Mouse (Mus musculus): Measurements from ENCODE around the gene Spats1.

Spats1 gene

DNA sequence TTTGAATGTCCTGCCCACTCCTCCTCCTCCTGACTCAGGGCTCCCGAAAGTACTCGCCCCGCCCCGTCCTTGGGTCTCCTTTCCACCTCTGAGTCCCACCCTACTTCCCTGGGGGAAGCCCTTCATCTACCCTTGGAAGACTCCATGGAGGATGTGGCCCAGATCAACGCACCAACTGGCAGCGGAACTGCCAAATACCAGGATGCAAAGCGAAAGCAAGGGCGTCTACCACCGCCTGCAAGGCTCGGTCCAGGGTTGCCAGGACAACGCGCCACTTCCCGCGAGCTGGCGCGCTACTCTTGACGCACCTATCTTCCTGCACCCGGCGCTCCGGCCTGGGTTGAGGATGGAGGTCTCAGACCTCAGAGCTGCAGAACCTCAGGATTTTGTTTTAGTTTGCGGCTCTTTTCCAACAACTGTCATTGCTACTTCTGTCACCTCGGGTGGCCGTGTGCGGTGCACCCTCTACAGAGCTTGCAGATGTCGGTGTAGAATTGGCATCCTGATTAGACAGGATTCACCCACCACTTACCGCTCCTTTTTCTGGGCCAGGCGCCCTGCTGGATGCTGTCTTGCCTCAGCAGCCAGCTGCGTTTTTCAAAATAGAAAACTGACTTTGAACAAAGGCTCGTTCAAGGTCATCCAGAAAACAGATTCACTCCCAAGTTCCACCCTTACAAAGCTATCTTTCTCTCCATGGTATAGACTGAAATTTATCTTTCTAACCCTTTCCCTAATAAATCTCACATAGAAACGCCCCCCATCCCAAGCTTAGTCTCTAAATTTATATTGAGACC lies at the start of gene Spats1:
Gene Spats1 (minus strand): TSS at position 747 of the 797 bp plus-strand sequence.
- DNase-seq: peak; percentile 85 to 86

DNA sequence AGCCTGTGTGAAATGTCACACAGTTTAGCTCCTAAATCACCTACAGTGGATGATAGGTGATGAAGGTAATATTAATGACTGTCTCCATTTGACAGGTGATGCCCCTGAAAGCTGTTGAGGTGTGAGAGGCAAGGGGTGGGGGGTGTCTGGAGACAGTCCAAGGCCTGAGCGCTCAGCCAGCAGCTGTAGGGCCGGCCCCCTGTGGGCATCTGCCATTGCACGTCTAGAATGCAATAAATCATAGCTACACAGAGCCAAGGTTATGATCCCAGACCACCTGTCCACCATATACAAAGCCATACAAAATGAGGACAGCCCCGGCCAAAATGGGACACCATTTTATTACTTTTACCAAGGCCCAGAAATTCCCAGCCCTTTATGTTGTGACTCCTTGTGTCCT lies 49.7 kb upstream of the Spats1 start:
- peak; percentile 72 to 79 for DNase-seq

DNA sequence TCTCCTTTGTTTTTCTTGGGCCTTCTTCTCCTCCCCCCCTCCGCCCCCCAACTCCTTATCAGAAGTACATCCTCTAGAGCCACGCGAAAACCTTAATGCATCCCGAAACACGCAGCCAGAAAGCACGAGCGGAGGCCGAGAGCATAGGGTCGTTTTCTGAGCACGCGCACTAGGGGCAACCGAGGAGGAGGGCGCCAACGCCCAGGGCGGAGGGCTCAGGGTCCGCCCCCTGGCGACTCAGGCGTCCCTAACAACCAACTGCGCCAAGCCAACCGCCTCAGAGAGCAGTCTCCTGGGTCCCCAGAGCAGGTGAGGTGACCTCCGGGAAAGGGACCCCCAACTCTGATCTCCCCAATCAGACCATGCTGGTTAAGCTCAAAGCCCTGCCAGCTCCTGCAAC lies 48.0 kb upstream of the Spats1 start, which contains the start of gene Tcte1:
Gene Tcte1 (plus strand): TSS at position 172 of the 400 bp plus-strand sequence.
- peak; percentile 56 to 63 for DNase-seq

DNA sequence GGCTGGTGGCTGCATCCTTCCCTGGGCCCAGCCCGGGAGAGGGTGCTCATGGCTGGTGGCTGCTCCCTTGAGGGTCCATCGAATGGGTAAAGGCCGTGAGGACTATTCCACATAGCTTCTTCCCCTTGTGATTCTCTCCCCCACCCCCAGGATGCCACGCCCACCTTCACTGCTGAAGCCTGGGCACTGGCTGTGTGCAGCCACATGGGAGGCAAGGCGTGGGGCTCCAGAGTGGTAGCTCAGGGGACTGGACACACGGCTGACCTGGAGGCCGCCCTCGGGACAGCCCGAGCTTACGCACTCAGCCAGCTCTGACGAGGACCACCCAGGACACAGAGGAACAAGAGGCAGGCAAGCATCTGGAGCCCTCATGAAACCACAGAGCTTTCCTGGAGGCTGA lies 44.9 kb upstream of the Spats1 start:
- peak; percentile 41 to 45 for DNase-seq

DNA sequence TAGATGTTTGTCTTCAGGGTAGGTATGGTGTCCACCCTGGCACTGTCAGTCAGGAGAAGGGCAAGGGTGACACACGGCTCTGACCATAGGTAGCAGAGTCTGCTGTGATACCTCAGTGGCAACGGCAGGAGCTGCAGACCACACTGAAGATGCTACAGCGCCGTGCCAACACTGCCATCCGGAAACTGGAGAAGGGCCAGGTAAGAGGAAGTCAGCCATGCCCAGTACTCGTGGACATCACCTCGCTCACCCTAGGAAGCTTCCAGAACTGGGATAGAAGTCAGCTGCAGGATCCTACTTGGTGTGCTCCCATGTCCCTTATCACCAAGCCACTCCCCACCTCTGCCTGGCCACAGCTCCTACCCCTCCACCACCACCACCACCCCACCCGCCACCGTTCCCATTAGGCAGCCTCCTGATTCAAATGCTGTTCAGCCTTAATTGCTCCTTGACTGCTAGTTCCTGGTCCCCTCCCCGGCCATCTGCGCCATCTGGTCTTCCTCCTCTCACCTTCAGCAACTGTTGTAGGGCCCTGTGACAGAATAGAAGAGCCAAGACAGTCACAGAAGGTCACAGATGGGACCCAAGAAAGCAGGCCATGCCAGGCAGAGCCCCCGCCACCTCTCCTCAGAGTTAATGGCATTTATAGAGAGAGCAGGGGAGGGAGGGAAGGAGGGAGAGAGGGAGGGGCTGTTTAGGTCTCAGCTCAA lies 43.7 kb upstream of the Spats1 start:
- DNase-seq: peak; percentile 89 to 91

DNA sequence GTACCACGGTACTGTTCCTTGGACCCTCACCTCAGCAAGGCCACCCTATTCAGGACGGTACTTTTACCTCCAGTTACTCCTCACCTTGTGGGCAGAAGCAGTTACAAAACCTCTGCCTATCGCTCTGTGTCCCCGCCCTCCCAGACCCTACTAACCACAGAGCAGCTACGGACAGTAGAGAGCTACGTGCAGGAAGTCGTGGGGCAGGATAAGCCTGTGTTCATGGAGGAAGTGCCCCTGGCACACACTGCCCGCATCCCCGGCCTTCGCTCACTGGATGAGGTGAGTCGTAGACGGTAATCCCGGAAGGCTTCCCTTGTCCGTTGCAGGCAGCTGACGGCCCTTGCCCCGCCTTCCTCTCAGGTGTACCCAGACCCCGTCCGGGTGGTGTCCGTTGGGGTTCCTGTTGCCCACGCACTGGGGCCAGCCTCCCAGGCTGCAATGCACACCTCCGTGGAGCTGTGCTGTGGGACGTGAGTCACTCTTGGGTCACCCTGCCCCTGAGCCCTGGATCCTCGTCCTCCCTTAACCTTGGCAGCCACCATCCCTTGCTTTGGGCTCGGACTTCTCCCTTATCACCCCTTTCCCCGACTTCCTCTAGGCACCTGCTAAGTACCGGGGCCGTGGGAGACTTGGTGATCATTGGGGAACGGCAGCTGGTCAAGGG lies 42.5 kb upstream of the Spats1 start:
- peak in 1 of 2 experiments; percentile 44 for DNase-seq

DNA sequence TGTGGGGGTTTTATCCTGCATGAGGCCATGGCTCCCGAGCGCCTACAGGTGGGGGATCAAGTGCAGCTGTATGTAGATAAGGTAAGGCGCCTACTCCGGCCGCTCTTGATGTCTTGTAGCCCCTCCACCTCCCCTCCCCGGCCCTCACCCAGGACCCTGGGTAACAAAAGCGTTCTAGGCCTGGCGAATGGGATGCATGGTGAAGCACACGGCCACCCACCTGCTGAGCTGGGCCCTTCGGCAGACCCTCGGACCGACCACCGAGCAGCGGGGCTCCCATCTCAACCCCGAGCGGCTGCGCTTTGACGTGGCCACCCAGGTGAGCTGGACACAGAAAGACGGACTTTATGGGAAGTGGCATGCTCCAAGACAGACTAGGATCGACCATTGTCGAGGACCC lies 41.9 kb upstream of the Spats1 start:
- peak; percentile 38 to 49 for DNase-seq

DNA sequence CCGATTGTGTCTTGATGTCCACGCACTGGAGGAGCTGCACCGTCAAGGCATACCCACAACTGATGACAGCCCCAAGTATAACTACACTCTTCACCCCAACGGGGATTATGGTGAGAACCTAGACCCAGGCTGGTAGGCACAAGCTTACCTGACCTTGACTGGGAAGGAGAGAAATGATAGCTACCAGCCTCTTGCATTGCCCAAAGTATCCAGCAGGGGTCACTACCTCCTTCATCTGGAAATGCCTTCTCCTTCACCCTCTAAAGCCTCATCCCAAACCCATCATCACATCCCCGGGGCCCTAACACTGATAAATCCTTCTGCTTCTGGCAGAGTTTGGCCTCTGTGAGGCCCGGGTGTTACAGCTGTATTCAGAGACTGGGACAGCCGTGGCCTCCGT lies 41.3 kb upstream of the Spats1 start:
- peak; percentile 97 to 98 for DNase-seq

DNA sequence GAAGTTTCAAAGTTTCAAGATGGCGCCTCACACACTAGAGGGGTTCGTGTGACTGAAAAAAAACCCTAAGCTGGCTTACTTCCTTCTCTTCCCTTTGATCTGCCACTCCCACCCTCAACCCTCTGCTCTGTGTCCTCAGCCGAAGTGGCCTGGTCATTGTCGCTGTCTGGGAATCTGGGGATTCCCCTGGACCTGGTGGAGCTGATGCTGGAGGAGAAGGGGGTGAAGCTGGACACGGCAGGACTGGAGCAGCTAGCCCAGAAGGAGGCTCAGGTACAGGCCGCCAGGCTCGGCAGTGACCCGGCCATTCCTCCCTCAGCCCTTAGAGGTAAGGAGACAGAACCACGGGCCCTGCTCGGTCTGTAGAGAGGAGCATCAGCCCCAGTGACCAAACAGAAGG lies 40.6 kb upstream of the Spats1 start:
- DNase-seq: no peak

DNA sequence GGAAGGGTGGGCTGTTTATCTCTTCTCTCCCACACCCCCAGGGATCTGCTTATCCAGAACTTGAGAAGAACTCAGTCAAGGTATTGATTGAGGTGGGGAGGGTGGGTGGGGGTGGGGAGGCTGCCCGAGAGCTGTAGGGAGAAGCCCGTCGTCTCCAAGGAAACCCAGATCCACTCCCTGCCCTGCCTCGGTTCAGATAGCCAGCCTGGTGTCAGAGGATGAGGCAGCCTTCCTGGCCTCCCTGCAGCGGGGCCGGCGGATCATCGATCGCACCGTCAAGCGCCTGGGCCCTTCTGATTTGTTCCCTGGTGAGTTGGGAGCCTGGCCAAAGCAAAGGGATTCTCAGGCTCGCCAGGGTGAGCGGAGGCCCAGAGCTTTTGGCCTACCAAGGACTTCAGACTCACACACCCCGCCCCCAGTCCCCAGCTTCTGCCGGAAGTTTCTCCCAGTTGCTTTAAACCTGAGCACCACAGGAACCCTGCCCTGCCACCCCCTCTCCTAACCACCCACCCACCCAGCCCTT lies 40.0 kb upstream of the Spats1 start:
- DNase-seq: peak; percentile 29 to 44

DNA sequence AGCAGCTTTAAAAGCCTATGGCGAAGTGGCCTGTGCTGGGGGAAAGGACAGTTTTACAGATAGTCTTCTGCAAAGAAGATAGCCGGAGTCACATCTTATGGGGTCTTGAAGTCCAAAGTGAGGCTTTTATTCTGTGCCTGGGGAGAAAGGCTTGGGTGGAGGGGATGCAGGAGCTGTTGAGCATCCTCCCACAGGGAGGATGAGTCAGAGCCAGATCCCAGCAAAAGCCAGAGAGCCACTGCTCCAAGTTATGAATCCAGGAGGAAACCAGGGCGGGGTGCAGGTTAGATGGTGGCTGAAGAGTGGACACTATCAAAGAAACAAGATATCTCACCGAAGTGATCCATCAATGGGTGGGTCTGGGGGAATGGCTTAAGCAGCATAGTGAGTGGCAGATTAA lies 36.5 kb upstream of the Spats1 start:
- no peak for DNase-seq

DNA sequence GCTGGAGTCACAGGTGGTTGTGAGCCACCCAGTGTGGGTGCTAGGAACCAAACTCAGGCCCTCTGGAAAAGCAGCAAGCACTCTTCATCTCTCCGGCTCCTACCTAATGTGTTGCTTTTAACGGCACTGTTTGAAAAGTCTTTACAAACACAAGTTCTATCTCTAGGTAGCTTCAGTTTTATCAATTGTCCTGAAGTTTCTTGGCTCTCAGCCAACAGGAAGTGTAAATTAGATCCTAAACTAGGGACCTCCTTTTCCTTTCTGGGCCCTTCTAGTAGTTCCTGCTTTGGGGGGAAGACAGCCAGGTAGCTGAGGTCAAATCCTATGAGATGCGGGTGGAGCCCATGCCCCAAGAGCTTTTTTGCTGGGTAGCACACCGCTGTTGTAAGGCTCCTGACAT lies 35.7 kb upstream of the Spats1 start:
- DNase-seq: no peak

DNA sequence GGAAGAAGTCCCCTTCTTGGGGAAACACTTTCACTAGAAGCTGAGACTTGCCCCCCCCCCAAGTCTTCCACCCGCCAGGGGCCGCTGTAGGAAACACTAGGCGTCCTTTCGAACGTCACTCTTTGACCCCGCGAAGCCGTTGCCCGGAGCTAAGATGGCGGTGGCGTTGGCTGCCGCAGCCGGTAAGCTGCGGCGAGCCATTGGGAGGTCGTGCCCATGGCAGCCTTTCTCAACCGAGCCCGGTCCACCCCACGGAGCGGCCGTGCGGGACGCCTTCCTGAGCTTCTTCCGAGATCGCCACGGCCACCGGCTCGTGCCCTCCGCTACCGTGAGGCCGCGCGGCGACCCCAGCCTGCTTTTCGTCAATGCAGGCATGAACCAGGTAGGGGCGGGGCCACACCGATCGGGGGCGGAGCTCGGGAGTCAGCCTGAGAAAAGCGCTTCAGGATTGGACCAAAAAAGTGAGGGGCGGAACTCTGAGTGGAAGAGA lies 31.5 kb upstream of the Spats1 start, which contains the start of gene Aars2:
Gene Aars2 (plus strand): TSS at position 142 of the 490 bp plus-strand sequence.
- DNase-seq: peak; percentile 97 to 98

DNA sequence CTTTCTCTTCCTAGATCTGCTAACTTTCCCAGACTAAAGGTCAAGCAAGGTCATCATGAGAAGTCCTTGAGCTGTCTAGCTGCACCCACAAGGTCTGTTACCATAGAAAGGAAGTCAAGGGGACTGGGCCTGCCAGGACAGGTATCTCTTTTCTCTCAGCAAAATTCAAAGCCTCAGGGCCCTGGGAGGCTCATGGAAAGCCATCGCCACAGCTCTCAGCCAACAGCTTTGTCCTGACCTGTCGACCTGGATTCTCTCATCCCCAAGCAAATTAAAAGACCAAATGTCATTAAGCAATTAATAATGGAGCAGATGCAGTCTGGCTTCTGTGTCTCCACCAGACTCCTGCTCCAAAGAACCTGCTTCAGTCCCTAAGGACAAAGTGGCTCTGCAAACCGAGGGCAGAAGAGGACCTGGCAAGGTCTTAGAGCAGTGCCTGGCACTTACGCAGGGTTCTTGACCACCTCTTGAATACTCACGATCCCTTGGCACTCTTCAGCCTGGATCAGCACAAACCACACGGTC lies 30.8 kb upstream of the Spats1 start:
- peak; percentile 26 to 36 for DNase-seq

DNA sequence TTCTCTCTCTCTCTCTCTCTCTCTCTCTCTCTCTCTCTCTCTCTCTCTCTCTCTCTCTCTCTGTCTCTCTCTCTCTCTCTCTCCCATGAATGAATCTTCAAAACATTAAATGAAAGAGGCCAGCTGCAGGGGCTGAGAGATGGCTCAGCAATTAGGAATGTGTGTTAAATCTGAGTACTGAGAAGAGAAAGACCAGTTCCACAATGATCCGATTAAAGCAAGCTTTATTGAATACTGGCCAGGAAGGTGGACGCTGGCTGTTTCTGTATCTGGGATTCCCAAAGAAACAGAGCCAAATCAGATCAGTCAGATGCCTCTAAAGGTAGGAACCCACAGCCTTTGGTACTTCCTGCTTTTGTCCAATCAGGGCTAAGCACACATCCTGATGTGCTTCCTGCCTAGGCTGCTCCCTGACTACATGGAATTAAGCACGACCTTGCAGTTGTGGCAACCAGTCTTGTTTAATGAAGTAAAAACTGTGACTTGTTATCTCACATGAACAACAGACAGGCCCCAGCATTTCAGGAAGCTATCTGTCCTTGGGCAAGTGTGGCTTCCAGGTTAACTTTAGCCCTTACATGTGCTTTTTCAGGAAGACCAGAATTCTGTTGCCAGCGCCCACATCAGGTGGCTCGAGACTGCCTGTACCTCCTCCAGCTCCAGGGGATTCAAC lies 28.2 kb upstream of the Spats1 start:
- no peak for DNase-seq

DNA sequence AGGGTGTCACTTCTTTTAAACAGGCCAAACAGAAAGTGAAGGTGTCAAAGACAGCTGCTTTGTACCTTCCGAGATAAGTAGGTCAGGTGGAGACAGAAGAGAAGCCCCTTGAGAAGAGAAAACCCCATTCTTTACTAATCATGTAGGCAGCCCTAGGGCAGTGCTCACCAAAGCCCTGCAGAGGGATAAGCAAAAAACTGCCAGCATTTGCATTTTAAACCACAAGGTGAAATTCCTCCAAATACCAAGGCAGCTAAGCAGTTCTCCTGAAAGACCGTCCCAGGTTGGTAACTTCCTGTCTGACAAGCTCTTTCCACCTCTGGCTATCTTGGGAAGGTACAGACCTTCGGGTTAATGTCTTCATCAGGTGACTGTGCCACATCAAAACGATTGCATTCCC lies 27.1 kb upstream of the Spats1 start:
- no peak for DNase-seq

DNA sequence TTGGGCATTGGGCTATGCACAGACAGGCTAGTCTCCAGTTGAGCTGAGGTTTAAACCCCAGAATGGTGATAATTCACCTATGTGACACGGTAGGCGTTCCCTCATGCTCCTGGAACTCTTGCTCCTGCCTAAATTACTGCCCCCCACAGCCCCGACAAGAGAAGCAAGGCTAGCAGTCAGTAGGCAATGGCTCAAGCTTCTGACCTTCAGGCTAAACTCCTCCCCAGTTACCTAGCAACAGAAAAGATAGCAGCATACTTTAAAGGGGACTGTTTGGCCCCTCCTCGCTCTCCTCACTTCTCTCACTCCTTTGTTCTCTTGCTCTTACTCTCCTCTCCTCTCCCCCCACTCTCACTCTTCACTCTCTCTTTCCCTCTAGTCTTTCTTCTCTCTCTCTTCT lies 25.8 kb upstream of the Spats1 start:
- DNase-seq: no peak

DNA sequence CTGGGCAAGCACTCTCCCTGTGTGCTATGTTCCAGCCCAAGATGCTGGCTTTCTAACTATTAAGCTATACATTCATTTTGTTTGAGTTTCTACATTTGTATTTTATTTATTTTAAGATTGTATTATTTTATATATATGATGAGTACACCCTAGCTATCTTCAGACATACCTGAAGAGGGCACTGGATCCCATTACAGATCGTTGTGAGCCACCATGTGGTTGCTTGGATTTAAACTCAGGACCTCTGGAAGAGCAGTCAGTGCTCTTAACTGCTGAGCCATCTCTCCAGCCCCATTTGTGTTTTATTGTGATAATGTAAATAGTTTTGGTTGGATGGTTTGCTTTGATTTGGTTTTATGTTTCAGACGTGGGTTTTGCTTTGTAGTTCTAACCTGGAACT lies 24.3 kb upstream of the Spats1 start:
- no peak for DNase-seq

DNA sequence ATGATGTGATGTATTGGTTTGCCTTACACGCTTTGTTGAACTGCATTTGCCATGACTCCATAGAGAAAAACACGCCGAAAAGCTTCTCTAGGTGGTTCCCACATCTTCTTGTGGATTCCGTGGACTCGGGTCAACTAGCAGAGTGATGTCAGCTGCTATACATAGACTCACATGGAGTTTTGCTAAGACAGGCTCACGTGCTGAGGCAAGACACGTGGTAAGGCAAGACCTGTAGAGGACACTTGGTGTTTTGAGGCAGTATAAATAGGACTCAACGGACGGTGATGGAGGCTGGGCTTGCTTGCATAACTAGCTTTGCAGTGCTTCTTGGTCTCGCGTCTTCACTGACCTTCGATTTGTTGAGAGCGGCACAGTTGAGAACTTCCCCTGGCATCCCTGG lies 23.2 kb upstream of the Spats1 start:
- no peak for DNase-seq

DNA sequence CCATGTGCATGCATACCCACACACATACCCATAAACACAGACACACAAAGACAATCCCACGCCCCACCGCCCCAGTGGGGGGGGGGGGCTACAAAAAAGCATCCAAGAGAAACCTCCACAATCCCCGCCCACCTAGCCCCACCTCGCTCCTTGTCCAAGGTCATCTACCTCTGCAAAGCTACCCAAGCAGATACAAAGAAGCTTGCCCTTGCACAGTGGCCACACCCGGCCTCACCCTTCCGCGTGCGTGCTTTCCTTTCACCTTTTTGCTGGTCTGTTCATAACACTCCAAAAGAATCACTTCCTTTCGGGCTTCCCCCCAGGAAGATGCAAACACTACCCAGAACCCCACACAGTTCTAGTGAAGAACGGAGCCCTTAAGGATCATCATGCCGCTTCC lies 20.2 kb upstream of the Spats1 start:
- no peak for DNase-seq

DNA sequence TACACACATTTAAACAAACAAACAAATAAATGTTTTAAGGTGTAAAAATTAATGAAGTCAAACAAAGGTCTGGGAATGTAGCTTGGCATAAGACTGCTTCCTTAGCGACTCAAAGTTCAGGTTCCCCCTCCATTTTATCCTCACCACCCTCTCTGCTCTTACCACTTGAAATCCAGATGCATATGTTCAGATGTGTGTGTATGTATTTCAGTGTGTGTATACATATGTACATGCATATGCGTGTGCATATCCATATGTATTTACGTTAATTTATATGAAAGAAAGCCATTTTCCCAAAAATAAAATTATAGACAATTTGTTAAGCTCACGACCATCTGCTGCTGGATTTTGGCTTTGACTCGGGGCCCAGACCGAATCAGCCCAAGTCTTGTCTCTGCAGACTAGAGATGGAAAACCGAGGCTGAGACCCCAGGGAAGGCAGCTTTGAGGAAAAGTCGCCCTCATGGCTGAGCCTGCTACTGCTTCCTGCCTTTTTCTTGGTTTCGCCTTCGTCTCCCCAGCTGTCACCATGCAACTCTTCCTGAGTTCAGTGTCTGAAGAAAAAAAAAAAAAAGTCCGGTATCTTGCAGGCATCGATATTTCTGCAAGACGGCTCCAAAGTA lies 15.4 kb upstream of the Spats1 start:
- no peak for DNase-seq

DNA sequence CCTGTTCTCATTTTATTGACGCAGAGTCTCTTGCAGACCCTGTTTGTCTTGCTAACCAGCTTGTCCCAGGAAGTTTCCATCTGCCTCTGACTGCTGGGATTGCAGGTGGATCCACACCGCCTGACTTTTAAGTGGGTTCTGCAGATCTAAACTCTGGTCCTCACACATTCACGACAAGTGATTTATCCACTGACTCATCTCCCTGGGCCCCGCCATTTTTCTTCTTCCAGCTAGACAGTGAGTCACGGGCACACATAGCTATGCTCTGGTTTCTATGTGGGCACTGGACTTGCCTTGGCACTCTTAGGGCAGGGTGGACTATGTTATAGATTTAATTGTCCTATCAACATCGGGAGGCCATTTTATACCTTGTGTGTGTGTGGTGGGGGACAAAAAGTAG lies 14.5 kb upstream of the Spats1 start:
- no peak for DNase-seq
